11 mouse cellular contexts compared by ENCODE assay signal in genomic region chr2:113427886-113428625, GRCm38 (mm10).
DNase-seq lines count a peak whose midpoint lies in the region; ATAC-seq and TF ChIP-seq lines count a peak whose summit lies in the region.
"Had no signal": no experiment of that assay in that cellular context is flagged by ENCODE, and none has a peak within 500 bp of the region (broad histone marks: within the 10 kb centered on the region; RNA-seq: fewer than 3 reads in every experiment).

No protein-coding gene starts in this region.

- H3K36me3 ChIP-seq in embryonic facial prominence, embryonic 13.5 days = no peaks in the 10 kb centered on the region
- no peaks in the 10 kb centered on the region for H3K36me3 ChIP-seq in midbrain, postnatal 0 days (ENCODE audit: insufficient read depth, low read length)

- no peak overlapping the region for H3K4me2 ChIP-seq in embryonic facial prominence, embryonic 13.5 days
- no peak overlapping the region for H3K4me2 ChIP-seq in midbrain, postnatal 0 days (ENCODE audit: low read depth, low read length, poor library complexity, severe bottlenecking)

- peak; percentile 76; the same call in 1 of the 2 replicates for ATAC-seq in embryonic facial prominence, embryonic 13.5 days (ENCODE audit: insufficient number of reproducible peaks, insufficient read depth, low FRiP score, low TSS enrichment, low read depth)
- ATAC-seq in midbrain, postnatal 0 days (ENCODE audit: low FRiP score) = no peak
- ATAC-seq: intestine, embryonic 16.5 days had no signal

- no peak for TF ChIP-seq CTCF in midbrain, postnatal 0 days (IDR thresholded peaks at IDR 0.05)

- no peaks in the 10 kb centered on the region for H3K27me3 ChIP-seq in embryonic facial prominence, embryonic 13.5 days
- no peaks in the 10 kb centered on the region for H3K27me3 ChIP-seq in midbrain, postnatal 0 days (ENCODE audit: insufficient read depth, low read length)

- H3K9me3 ChIP-seq in embryonic facial prominence, embryonic 13.5 days = no peaks in the 10 kb centered on the region
- H3K9me3 ChIP-seq in midbrain, postnatal 0 days (ENCODE audit: low read length) = no peaks in the 10 kb centered on the region

- 23% methylated on average over 4 of the region's 4 CpGs for WGBS in embryonic facial prominence, embryonic 13.5 days
- 43% methylated on average over 4 of the region's 4 CpGs for WGBS in midbrain, postnatal 0 days

- H3K9ac ChIP-seq in embryonic facial prominence, embryonic 13.5 days = no peak overlapping the region
- H3K9ac ChIP-seq in midbrain, postnatal 0 days (replicated peaks; ENCODE audit: low read length, poor library complexity, severe bottlenecking) = no peak overlapping the region

- H3K4me1 ChIP-seq in embryonic facial prominence, embryonic 13.5 days = peaks cover 25% of the 10 kb centered on the region
- H3K4me1 ChIP-seq in midbrain, postnatal 0 days (ENCODE audit: insufficient read depth, low read length) = 0 out of 2 replicates have a peak, but pooled peaks cover 2% of the 10 kb centered on the region

- peak; percentile 18 for DNase-seq in kidney, adult 11 months
- DNase-seq in kidney, adult 9 months = no peak
- peak; percentile 26 for DNase-seq in kidney, postnatal 10 days
- DNase-seq in lung, postnatal 4 days = peak; percentile 10 to 49
- no peak for DNase-seq in midbrain, postnatal 0 days (ENCODE audit: low spot score)
- DNase-seq in ovary, postnatal 36 days (ENCODE audit: low spot score) = no peak
- DNase-seq in left cerebral cortex, adult 8-10 months (ENCODE audit: low spot score in 2 of 2) = no peak
- DNase-seq: right cerebral cortex, postnatal 4 days; thymus, adult 2 months had no signal

- H3K27ac ChIP-seq in embryonic facial prominence, embryonic 13.5 days = peak overlapping the region; percentile 22; the same call in 1 of the 2 replicates
- no peak overlapping the region for H3K27ac ChIP-seq in midbrain, postnatal 0 days (ENCODE audit: low read depth, low read length)

- H3K4me3 ChIP-seq in embryonic facial prominence, embryonic 13.5 days = no peak overlapping the region
- no peak overlapping the region for H3K4me3 ChIP-seq in midbrain, postnatal 0 days (ENCODE audit: low read depth, low read length)

Comparison
In these comparisons a context has a peak if more than half of its experiments do, and no peak if none do; other contexts are left out.
1. DNase-seq: peak in kidney, adult 11 months (single experiment), kidney, postnatal 10 days (single experiment) and lung, postnatal 4 days (2 of 2); none in kidney, adult 9 months (single experiment), midbrain, postnatal 0 days (single experiment), ovary, postnatal 36 days (single experiment) and left cerebral cortex, adult 8-10 months (0 of 2).